Mouse (Mus musculus) forebrain, embryonic 12.5 days (tissue): ENCODE results near the gene Pla1a. TPM values are rescaled to one million over a fixed set of nuclear protein-coding genes. Genes with fewer than 3 reads are reported as not detected.

Source experiments
- ATAC-seq: fragments of 200-750 bp; cut with Nextera tagmentation; 2 replicates; pipeline ENCODE4 v1.8.0; 2017; ENCODE audit warnings: moderate TSS enrichment; ENCODE audit not compliant: low FRiP score
- H3K27ac ChIP-seq: fragments of 300-500 bp; sonication (generic); 2 replicates; pipeline ENCODE4 v1.5.1; 2016; ENCODE audit warnings: mild to moderate bottlenecking
- H3K27me3 ChIP-seq: fragments of 300-500 bp; sonication (generic); 2 replicates; pipeline ENCODE4 v1.6.1; 2016; ENCODE audit warnings: mild to moderate bottlenecking
- H3K36me3 ChIP-seq: fragments of 300-500 bp; sonication (generic); replicated peaks from 2 replicates; pipeline ENCODE4 v1.6.1; 2016; ENCODE audit warnings: mild to moderate bottlenecking
- H3K4me1 ChIP-seq: fragments of 300-500 bp; sonication (generic); 2 replicates; pipeline ENCODE4 v1.6.1; 2016
- H3K4me2 ChIP-seq: fragments of 300-500 bp; sonication (generic); 2 replicates; pipeline ENCODE4 v1.6.1; 2016; ENCODE audit warnings: mild to moderate bottlenecking, moderate library complexity
- H3K4me3 ChIP-seq: fragments of 300-500 bp; sonication (generic); replicated peaks from 2 replicates; pipeline ENCODE4 v1.5.1; 2016; ENCODE audit warnings: mild to moderate bottlenecking
- H3K9ac ChIP-seq: fragments of 300-500 bp; sonication (generic); 2 replicates; pipeline ENCODE4 v1.6.1; 2016; ENCODE audit warnings: mild to moderate bottlenecking
- H3K9me3 ChIP-seq: fragments of 300-500 bp; sonication (generic); 2 replicates; pipeline ENCODE4 v1.6.1; 2016
- WGBS: fragments of 180-500 bp; shearing (Covaris S2); methylation state at CpG from one replicate; pipeline ENCODE4 v1.1.7; 2016; 5-methylcytosine and 5-hydroxymethylcytosine counted together
- polyA plus RNA-seq: library from polyadenylated mRNA; unstranded; fragments of >200 nt; fragmentation: Nextera tagmentation; extraction: Ambion mirVana; gene quantifications from 2 replicates; pipeline ENCODE4 v1.2.1, GENCODE M21; 2016

Gene Pla1a
- polyA plus RNA-seq, 1 experiment from 2014 or later = 0.15 TPM

DNA sequence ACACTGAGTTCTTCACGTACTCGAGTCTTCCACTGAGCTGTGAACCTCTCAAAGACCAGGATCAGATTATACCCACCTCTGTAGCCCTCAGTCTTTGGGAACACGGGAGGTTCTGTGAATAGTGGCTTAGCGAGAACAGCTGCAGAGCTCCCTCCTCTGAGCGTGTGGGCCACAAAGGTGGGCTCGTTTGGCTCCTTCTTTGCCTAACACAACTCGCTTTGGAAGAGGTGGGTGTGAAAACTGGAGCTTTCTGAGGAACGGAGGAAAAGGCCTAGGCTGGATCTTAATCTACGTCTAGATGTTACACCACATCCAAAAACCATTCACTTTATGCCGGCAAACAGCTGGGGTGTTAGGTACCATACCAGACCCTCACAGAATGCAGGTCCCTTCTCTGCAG is 67.6 kb downstream of the Pla1a start:
- H3K4me1 ChIP-seq = no peaks in the 10 kb centered on the region
- no peak overlapping the region for H3K4me2 ChIP-seq
- H3K27ac ChIP-seq = no peak overlapping the region
- H3K9ac ChIP-seq = no peak overlapping the region
- H3K4me3 ChIP-seq = no peak overlapping the region
- H3K36me3 ChIP-seq = no peaks in the 10 kb centered on the region
- H3K9me3 ChIP-seq = no peaks in the 10 kb centered on the region
- 80% methylated on average over 10 of the region's 10 CpGs for WGBS
- no peak for ATAC-seq
- no peaks in the 10 kb centered on the region; the same call in 1 of the 2 replicates for H3K27me3 ChIP-seq

DNA sequence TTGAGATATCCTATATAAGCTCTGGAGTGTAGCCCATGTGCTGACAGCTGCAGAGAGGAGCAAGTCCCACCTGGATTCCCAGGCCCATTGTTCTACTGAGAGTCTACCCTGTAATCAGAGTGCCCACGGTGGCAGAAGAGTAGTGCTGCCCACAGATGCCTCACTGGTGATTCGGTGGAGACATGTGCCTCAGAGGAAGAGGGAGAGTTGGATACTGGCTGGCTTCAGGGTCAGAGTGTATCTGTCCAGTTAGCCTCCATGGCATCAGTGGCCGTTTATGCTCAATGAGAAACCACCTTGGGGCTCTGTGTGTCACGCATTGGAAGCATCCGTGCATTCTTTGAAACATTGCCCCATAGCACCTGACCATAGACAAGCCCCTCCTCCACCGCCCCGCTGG is 69.3 kb downstream of the Pla1a start:
- ATAC-seq = no peak
- no peak overlapping the region for H3K4me3 ChIP-seq
- no peak overlapping the region for H3K9ac ChIP-seq
- H3K4me2 ChIP-seq = no peak overlapping the region
- peaks cover 4% of the 10 kb centered on the region; the same call in 1 of the 2 replicates for H3K4me1 ChIP-seq
- H3K9me3 ChIP-seq = no peaks in the 10 kb centered on the region
- H3K27me3 ChIP-seq = no peaks in the 10 kb centered on the region
- H3K36me3 ChIP-seq = no peaks in the 10 kb centered on the region
- 87% methylated on average over 7 of the region's 7 CpGs for WGBS
- H3K27ac ChIP-seq = no peak overlapping the region

DNA sequence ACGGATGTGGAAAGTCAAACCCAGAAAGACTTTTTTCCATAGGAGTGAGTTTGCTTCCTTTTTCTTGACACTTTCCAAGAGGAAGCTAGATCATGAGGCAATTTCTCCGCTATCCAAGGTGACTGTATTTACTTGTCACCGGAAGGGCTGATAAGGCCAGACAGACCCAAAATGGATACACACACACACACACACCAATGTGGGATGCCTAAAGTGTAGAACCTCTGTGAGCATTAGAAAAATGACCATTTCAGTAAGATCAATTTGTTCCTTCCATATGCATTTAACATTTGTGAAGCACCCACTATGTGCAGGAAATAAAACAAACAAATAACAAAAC is 69.7 kb downstream of the Pla1a start:
- no peaks in the 10 kb centered on the region for H3K36me3 ChIP-seq
- no peaks in the 10 kb centered on the region for H3K27me3 ChIP-seq
- no peak overlapping the region for H3K27ac ChIP-seq
- no peaks in the 10 kb centered on the region for H3K9me3 ChIP-seq
- H3K4me1 ChIP-seq = peaks cover 4% of the 10 kb centered on the region; the same call in 1 of the 2 replicates
- 90% methylated on average over 3 of the region's 3 CpGs for WGBS
- no peak overlapping the region for H3K4me2 ChIP-seq
- no peak for ATAC-seq
- H3K9ac ChIP-seq = no peak overlapping the region
- H3K4me3 ChIP-seq = no peak overlapping the region

DNA sequence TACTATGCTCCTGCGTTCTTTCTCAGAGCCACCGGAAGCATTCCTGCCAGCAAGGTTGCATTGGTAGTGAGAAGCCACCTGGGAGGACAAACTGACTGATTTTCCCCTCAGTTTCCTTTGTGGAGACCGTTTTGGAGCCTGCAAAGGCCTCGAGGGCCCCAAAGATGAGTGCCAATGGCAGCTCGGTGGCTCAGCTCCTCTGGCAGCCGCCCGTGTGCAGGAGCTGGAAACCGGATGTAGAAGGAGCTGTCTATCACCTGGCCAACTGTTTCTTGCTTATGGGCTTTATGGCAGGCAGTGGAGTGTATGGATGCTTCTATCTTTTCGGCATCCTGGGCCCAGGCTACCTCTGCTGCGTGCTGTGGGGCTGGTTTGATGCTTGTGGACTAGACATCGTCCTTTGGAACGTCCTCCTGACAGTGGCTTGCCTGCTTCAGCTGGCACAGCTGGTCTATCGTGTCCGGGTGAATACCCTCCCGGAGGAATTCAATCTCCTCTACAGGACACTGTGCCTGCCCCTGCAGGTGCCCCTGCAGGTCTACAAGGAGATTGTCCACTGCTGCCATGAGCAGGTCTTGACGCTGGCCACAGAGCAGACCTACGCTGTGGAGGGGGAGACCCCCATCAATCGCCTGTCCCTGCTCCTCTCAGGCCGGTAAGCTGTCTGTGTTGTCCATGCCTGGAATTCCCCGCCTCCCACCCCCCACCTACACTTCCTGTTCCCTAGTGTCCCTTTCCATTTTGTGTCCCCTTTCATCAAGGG is 70.3 kb downstream of the Pla1a start:
- no peaks in the 10 kb centered on the region for H3K9me3 ChIP-seq
- H3K27me3 ChIP-seq = no peaks in the 10 kb centered on the region
- H3K27ac ChIP-seq = no peak overlapping the region
- no peak overlapping the region for H3K4me3 ChIP-seq
- no peak overlapping the region for H3K9ac ChIP-seq
- 83% methylated on average over 20 of the region's 20 CpGs for WGBS
- 0 out of 2 replicates have a peak, but pooled peaks cover 3% of the 10 kb centered on the region for H3K36me3 ChIP-seq
- no peak overlapping the region for H3K4me2 ChIP-seq
- no peak for ATAC-seq
- peaks cover 4% of the 10 kb centered on the region; the same call in 1 of the 2 replicates for H3K4me1 ChIP-seq

DNA sequence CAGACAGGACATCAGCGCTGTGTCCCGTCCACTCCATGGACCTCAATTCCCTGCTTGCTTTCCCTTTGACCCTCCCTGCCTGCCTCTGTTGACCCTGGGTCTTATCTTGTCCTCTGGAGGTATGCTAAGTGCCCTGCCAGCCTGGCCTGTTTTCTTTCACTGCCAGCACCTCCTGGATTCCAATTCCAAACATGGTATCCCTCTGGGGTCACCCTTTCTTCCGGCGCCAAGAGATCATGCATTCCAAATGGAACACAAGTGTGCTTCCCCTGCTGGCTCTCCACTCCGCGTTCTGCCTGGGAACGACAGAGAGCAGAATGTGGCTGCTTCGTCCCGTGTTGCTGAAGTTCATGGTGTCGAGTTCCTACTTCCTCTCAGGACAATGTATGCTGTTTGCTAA is 71.0 kb downstream of the Pla1a start, which contains the start of gene Popdc2:
Gene Popdc2, plus strand, starts transcription at position 277 of the 400 bp plus-strand sequence.
- H3K9ac ChIP-seq = no peak within 1 kb of the TSS
- 0 out of 2 replicates have a peak, but pooled peaks cover 3% of the 10 kb centered on the region for H3K36me3 ChIP-seq
- WGBS = 78% methylated on average over 10 of the region's 10 CpGs
- ATAC-seq = no peak
- H3K4me2 ChIP-seq = no peak within 1 kb of the TSS
- no peak within 1 kb of the TSS for H3K27ac ChIP-seq
- H3K9me3 ChIP-seq = no peaks in the 10 kb centered on the region
- peaks cover 4% of the 10 kb centered on the region; the same call in 1 of the 2 replicates for H3K4me1 ChIP-seq
- H3K27me3 ChIP-seq = no peaks in the 10 kb centered on the region
- H3K4me3 ChIP-seq = no peak within 1 kb of the TSS

DNA sequence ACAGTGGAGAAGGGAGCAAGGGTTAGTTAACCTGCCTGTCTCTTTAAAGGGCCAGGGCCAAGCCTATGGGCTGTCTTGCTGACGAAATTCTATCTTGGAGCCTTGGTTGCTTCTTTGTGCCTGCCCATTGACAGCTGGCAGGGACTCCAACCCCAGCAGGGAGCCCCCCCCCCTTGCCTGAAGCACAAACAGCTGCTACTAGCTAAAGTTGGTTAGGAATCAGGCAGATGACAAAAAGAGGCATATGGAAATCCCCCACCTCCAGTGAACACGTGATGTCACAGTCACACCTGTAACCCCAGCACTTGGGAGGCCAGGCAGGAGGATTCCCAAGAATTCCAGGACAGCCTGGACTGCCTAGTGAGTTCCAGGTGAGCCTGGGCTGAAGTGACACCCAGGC is 72.6 kb downstream of the Pla1a start:
- Histone ChIP-seq H3K4me2 (no peak overlapping the region), H3K27ac (no peak overlapping the region), H3K36me3 (0 out of 2 replicates have a peak, but pooled peaks cover 7% of the 10 kb centered on the region), H3K9me3 (no peaks in the 10 kb centered on the region), H3K27me3 (no peaks in the 10 kb centered on the region), H3K4me1 (peaks cover 4% of the 10 kb centered on the region; the same call in 1 of the 2 replicates), H3K9ac (no peak overlapping the region), H3K4me3 (no peak overlapping the region)
- 33% methylated on average over 2 of the region's 2 CpGs for WGBS
- no peak for ATAC-seq

DNA sequence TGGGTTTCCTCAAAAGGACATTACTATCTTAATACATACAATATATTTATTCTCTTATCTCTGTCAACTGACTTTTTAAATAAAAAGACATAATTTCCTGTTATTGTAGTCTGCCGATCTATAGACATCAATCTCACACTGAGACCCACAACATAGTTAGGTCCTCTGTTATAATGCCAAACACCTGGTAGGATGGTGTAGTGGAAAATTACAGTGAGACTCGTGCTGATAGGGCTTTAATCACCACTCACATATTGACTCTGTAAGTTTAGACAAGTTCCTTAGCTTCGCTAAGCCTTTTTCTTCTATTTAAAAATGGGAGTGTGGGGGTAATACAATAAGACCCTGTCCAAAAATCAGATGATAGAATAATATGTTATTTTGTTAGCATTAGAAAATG is 73.1 kb downstream of the Pla1a start:
- 0 out of 2 replicates have a peak, but pooled peaks cover 7% of the 10 kb centered on the region for H3K36me3 ChIP-seq
- H3K4me3 ChIP-seq = no peak overlapping the region
- WGBS = 81% methylated on average over 3 of the region's 3 CpGs
- no peaks in the 10 kb centered on the region for H3K27me3 ChIP-seq
- no peak overlapping the region for H3K4me2 ChIP-seq
- H3K4me1 ChIP-seq = peaks cover 4% of the 10 kb centered on the region; the same call in 1 of the 2 replicates
- ATAC-seq = no peak
- no peaks in the 10 kb centered on the region for H3K9me3 ChIP-seq
- H3K27ac ChIP-seq = no peak overlapping the region
- H3K9ac ChIP-seq = no peak overlapping the region

DNA sequence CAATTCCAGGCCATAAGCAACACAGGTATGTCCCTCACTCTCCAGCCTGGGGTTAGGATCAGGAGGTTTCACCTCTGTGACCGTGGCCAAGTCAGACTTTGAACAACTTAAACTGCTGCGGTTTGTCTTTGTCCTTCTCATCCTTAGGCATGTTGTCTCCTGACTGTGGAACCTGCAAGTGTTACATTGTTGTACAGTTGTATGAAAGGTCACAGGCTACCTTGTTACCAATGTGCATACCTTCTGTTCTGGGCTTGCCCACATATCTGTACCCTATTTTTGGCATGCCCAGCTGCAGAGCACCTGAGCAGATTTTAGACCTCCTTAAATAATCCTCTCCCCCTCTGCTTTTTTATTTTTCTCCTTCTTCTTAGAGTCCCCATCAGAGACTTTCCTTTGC is 73.7 kb downstream of the Pla1a start:
- H3K27ac ChIP-seq = no peak overlapping the region
- ATAC-seq = no peak
- H3K36me3 ChIP-seq = 0 out of 2 replicates have a peak, but pooled peaks cover 7% of the 10 kb centered on the region
- H3K4me2 ChIP-seq = no peak overlapping the region
- H3K9me3 ChIP-seq = no peaks in the 10 kb centered on the region
- H3K4me3 ChIP-seq = no peak overlapping the region
- WGBS = 94% methylated on average over 2 of the region's 2 CpGs
- no peak overlapping the region for H3K9ac ChIP-seq
- H3K27me3 ChIP-seq = no peaks in the 10 kb centered on the region
- peaks cover 4% of the 10 kb centered on the region; the same call in 1 of the 2 replicates for H3K4me1 ChIP-seq

DNA sequence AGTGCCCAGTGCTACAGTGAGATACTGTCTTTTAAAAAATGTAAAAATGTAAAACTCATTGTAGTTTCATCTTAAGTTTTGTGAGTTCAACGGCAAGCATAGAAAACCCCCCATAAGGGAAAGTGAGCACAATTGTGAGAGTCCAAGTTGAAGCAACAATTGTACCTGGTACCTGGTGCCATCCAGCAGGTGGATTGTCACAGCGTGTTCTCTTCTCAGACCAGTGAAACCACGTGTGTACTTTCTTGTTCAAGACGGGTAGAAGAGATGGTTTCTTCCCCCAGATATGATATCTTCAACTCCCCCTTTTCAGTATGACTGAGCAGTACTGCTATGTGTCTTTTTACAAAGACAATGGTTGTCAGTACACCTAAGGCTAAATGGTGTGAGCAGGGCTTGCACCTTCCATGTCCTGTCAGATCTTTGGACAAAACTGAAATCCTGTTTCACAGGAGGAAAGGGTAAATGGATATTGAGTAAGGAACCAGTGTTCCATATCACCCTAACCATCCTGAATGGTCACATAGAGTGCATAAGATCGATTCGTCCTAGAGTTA is 74.6 kb downstream of the Pla1a start:
- Histone ChIP-seq H3K9me3 (no peaks in the 10 kb centered on the region), H3K36me3 (0 out of 2 replicates have a peak, but pooled peaks cover 7% of the 10 kb centered on the region), H3K4me2 (no peak overlapping the region), H3K4me3 (no peak overlapping the region), H3K27ac (no peak overlapping the region), H3K27me3 (no peaks in the 10 kb centered on the region), H3K4me1 (peaks cover 4% of the 10 kb centered on the region; the same call in 1 of the 2 replicates), H3K9ac (no peak overlapping the region)
- 91% methylated on average over 6 of the region's 6 CpGs for WGBS
- no peak for ATAC-seq

DNA sequence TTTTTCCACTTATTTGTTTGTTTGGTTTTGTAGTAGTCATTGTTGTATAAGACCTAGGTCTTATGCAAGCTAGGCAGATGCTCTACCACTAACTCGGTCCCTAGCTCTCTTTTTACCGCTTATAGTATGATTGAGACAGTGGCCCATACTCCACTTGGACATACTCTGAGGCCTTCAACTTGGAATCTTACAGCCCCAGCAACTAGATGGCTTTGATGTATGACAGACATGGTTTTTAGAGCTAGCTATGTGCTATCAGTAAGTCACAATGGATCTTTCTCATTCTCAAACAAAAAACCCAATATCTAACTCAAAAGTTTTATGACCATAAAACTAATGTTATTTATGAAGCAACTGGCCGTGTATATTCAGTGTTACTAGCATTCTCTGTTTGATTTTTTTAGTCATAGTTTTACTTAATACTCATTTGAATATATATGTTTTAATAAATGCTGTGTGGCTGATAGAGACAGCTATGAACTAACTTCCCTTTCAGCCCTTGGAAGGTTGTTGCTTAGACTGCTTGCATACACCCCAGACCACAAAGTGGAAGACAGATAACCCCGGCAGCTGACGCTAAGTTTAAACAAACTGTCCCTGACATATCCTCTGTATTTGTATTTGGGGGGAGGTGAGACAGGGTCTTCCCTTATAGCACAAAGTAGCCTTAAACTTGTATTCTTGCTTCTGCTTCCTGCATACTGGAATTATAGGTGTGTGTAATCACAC is 78.6 kb downstream of the Pla1a start:
- no peak overlapping the region for H3K9ac ChIP-seq
- no peaks in the 10 kb centered on the region for H3K9me3 ChIP-seq
- WGBS = 87% methylated on average over 5 of the region's 5 CpGs
- H3K27ac ChIP-seq = no peak overlapping the region
- no peak overlapping the region for H3K4me2 ChIP-seq
- no peak overlapping the region for H3K4me3 ChIP-seq
- no peak for ATAC-seq
- peaks cover 35% of the 10 kb centered on the region for H3K36me3 ChIP-seq
- no peaks in the 10 kb centered on the region for H3K27me3 ChIP-seq
- no peaks in the 10 kb centered on the region for H3K4me1 ChIP-seq

DNA sequence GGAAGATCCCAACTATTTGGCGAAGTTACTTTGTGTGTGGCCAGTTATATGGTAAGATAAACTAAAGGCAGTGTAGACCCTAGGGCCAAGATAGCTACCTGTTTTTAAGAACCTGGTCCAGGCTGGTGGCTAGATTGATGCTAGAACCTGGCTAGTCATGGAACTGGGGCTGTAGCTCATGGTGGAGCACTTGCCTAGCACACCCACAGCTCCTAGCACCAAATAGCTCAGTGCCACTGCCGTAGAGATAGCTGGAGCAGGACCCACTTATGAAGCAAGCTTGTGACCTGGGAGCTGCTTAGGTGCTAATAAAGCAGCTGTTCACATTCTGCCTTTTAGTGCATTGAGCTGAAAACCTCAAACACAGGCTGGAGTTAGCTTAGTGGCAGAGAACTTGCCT is 79.3 kb downstream of the Pla1a start:
- Histone ChIP-seq H3K9ac (no peak overlapping the region), H3K27me3 (no peaks in the 10 kb centered on the region), H3K4me3 (no peak overlapping the region), H3K4me1 (no peaks in the 10 kb centered on the region), H3K9me3 (no peaks in the 10 kb centered on the region), H3K4me2 (no peak overlapping the region), H3K27ac (no peak overlapping the region), H3K36me3 (peaks cover 41% of the 10 kb centered on the region)
- no peak for ATAC-seq
- WGBS = 98% methylated on average over 2 of the region's 2 CpGs

DNA sequence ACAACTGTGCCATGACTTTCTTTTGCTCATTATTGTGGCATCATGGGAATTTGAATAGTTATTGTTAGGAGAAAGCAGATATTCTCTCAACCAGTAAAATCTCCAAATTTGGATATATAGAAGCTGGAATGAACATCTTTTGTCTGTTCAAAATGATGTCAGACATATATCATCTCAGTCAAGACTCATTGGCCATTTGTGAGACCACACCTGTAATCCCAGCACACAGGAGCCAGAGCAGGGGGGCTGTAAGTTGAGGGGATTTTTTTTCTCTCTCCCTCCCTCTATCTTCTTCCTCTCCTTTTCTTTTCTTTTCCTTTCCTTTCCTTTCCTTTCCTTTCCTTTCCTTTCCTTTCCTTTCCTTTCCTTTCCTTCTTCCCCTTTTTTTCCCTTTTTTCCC is 80.1 kb downstream of the Pla1a start:
- no peaks in the 10 kb centered on the region for H3K9me3 ChIP-seq

More for the DNA sequence above, 80.1 kb downstream of the Pla1a start:
- ATAC-seq = no peak
- Histone ChIP-seq H3K27me3 (no peaks in the 10 kb centered on the region), H3K9ac (no peak overlapping the region), H3K36me3 (peaks cover 38% of the 10 kb centered on the region), H3K4me1 (peaks cover 6% of the 10 kb centered on the region), H3K4me2 (no peak overlapping the region), H3K4me3 (no peak overlapping the region), H3K27ac (no peak overlapping the region)
